Mouse (Mus musculus) kidney, postnatal 4 days (tissue): ENCODE results near the gene Klrg1.

Experiments
- DNase-seq, 2 experiments: peaks; one replicate each; pipeline ENCODE4 v3.0.0; 2021; ENCODE audit warnings: mixed read lengths in 2 of 2

Klrg1 gene

DNA sequence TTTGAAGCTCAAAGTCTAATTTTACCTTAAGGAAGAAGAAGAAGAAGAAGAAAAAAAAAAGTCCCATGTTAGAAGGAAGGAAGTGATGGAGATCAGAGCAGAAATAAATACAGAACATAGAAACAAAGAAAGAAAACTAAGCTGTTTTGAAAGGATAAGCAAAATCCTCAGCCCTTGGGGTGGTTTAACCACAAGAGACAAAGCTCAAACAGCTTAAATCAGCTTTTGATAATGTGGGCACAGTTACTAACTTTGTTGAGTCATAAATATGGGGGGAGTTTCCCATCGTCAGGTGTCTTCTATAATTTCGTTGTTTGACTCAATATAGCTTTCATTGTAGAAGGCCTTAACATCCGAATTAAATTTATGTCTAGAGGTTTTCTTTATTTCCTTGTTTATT, 9.1 kb upstream of the Klrg1 start:
- no peak for DNase-seq

DNA sequence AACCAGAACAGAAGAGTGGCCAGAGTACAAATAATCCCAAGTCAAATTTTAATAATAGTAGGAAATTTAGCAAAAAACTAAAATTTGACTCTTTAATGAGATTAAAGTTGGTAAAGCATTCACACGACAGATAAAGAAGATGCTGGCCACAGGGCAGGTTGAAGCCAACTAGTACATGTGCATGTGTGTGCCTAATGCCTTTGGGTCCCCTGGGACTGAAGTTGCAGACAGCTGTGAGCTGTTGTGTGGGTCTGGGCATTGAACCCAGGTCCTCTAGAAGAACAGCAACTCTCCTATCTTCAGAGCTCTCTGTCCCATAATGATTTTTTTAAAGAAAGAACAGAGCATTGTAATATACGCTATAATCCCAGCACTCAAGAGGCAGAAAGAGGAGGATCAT, 8.6 kb upstream of the Klrg1 start:
- no peak for DNase-seq

DNA sequence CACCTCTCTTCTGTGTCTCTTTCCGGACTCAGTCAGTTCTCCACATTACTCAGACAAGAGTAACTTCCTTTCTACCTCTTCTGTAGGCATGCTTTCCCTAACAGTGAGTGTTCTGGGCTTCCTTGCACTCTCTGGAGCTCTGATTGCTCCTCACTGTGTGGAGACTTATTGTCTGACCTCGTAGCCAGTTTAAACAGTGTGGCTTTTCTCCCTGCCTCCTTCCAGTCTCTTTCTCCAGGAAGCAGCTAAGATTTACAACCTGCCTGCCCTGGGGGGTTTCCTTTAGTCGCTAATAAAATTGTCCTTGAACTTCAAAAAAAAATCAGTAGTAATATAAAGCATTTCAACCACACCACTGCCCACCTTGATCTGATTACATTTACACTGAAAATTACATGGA, 7.6 kb upstream of the Klrg1 start:
- DNase-seq: no peak

DNA sequence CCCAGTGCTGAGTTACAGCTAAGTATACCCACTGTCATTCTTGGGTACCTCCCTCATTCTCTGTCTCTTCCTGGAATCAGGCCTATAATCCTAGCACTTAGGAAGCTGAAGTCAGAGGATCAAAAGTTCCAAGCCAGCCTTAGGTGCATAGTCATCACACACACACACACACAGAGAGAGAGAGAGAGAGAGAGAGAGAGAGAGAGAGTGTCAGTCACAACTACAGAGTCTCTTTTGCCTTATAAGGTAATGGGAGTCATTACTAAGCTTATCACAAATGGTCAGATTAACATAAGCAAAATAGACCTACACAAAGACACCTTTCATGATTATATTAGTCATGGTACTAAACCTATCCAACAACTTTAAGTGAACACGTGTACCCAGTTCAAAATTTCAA, 6.6 kb upstream of the Klrg1 start:
- DNase-seq: no peak

DNA sequence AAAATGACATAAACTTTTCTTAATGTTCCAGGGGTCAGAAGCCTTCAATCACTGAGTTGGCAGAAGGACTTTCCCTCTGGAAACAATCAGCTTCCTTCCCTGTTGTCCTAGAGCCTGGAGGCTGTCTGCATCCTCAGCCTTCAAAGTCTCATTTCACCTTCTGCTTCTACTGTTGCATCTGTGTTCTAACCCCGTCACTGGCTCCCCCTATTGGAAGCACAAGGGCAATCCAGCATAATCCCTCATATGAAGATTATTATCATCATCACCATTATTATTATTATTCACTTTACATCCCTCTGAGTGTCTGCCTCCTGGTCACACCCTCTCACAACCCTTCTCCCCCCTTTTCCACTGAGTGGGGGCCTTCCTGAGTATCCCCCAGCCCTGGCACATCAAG, 5.6 kb upstream of the Klrg1 start:
- no peak for DNase-seq

DNA sequence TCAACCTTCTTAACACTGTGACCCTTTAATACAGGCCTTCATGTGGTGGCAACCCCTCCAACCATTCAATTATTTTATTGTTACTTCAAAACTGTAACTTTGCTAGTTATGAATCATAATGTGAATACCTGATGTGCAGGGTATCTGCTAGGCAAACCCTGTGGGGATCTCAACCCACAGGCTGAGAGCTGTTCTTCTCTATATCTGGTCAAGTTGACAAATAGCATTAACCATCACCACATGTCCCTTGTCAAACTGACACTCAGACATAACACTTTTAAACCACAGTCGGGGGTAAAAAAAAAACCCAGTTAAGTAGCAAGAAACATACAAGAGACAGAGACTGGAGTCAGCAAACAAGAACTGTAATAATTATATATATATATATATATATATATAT, 2.1 kb upstream of the Klrg1 start:
- DNase-seq: no peak

DNA sequence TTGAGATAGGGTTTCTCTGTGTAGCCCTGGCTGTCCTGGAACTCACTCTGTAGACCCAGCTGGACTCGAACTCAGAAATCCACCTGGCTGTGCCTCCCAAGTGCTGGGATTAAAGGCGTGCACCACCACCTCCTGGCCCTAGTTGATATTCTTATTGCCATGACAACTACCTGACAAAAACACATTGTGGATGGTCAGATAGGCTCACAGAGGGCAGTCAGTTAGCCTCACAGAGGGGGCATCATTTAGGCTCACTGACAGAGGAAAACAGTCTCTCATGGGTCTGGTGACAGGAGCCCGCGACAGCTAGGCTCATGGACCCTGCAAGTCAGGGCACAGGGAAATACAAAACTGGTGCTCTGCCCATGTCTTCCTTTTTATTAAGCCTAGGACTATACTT, 1.6 kb upstream of the Klrg1 start:
- no peak for DNase-seq

DNA sequence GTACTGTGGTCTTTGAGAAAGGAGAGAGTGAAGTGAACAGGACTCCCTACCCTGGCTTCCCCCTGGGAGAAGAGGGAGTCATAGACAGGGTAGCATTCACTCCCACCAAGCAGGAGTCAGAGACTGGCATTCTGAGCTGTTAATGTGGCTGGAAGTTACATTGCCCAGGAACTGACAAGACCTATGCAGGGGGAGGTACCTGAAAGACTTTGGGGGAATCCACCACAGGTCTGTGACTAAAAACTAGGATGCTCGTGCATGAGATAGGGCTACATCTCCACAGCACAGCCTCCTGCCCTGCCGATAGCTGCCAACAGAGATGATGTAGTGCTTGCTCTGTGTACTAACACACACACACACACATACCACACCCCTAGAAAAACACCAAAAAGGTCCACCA, 747 bp upstream of the Klrg1 start:
- no peak for DNase-seq

DNA sequence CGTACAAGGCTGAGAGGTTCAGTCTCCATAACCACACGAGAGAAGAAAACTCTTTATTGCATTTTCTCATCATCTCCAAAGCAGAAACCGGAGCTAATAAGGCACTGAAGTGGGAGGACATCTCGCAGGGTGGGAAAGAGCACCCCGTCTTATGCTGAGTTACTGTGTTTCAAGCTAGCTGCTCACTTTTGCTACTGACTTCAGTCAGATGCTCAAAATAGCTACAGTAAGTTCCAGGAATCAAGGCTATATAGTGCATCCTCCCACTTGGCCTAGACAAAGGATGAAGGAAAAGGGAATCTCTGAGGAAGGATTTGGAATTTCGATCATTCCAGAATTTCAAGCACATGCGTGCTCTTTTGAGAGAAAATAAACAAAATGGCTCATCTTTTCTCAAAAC, 6.1 kb downstream of the Klrg1 start:
- no peak for DNase-seq

DNA sequence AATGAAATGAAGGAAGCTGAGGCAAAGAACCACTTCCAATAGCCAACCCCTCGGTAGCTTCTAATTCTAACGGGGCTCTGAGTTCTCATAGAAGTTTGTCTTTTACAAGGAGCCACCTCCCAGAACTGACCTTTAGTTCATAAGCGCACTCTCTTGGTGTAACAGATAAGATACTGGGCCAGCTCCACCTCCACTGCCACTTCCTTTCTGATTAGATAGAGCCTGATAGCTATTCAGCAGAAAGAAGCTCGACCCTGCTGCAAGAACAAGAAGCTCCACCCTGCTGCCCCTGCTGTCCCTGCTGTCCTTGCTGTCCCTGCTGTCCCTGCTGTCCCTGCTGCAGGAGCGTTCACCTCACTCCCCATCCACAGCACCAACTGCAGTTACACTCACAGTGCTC, 8.1 kb downstream of the Klrg1 start:
- no peak for DNase-seq

DNA sequence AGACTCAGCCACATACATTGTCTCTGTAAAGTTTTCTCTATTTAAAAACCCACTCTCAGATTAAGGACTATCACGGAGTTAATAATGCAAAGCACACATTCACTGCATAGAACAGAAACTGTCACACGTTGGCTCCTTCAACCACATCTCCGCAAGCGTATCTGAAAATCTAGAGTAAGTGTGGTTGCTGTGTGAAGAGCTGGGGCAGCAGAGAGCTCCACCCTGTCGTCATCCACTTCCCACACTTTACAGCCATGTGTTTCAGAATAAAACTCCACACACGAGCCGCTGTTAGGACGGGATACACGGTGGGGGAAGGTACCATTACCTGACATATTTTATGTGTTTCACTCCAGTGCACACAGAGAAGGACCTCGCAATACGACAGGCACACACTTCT, 12.5 kb downstream of the Klrg1 start:
- DNase-seq: no peak

DNA sequence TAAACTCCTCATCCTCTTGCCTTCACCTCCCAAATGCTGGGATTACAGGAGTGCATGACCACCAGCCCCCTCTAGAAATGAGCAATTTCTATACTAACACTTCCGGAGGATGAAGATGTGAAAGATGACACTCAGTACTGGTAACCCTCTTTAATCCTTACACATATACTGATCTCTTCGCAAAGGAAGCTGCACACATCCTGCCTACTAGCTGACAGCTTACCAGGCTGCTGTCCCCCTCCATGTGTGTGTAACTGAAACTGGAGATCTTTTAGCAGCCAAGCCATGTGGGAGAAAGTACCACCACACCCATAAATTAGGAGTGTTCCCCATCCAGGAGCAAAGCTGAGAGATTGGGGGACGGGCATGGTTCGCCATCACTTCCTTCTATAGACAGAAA, 13.5 kb downstream of the Klrg1 start:
- no peak for DNase-seq

DNA sequence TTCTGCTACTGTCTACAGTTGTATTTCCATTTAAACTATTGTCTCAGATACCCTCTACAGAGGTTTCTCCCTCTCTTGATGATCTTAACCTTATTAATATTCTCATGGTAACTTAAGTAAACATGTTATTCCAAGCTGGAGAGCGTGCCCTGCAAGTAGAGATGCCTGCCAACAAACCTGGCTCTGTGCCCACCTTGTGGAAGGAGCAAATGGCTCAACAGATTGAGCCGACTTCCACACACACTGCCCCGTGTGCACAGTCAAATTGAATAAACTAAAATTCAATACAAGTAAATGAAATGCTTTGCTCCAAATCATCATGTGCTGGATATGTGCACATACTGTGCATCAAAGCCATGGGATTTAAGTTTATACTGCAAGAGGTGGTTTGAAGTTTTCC, 14.1 kb downstream of the Klrg1 start:
- DNase-seq: peak; percentile 45 to 49

DNA sequence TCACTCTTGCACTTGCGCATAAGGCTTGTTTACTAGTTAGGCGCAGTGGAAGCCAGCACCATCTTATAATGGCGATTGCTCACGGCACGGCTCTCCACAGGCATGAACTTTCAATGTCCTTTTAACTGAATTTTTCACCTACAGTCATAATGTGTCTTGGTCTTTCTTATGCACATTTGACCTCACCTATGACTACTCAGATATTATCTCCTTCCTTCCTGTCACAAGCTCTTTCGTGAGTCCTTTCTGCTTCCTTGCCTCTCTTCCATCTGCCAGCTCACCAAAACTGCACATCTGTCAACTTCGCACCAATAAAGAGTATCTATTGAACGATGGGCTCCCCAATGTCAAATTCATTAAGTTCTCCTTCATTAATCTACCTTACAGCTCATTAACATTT, 20.1 kb downstream of the Klrg1 start:
- DNase-seq: no peak

DNA sequence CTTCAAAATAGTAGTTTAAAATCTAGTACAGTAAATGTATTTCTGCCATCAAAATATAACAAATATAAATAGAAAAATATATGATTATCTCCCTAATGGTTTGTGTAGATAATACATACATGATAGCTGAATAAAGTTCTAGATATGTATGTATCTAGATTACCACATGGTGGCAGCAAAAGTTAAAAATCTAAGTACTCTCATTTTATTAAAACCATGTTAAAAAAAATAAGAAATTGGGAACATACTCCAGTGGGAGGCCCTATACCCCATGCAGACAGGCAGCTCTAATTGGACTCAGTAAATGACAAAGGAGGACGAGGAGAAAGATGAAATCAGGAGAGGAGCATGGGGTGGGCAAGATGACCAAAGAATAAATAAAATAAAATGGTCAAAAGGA, 30.5 kb downstream of the Klrg1 start:
- DNase-seq: no peak

DNA sequence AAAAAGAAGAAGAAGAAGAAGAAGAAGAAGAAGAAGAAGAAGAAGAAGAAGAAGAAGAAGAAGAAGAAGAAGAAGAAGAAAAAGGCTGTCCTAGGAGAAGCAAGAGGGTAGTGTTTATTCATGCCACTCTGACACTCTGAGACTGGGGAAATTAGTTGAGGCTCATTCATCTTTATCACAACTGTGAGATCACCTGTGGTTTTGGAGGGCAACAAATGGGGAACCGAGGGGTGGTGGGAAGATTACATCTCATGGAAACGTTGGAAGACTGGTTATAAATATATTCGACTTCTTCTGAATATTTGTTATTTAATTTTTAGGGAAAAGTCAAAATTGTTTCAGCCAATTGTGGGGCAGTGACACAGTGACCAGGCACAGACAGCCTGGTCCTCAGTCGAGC, 32.6 kb downstream of the Klrg1 start:
- no peak for DNase-seq
